Mouse (Mus musculus): Measurements from ENCODE around the gene Sval1.

Gene Sval1

GRCm38 (mm10) chr6:41951330-41951729 is at the start of gene Sval1:
Sval1 (plus strand) TSS chr6:41951630.
- DNase-seq: no peak

DNA sequence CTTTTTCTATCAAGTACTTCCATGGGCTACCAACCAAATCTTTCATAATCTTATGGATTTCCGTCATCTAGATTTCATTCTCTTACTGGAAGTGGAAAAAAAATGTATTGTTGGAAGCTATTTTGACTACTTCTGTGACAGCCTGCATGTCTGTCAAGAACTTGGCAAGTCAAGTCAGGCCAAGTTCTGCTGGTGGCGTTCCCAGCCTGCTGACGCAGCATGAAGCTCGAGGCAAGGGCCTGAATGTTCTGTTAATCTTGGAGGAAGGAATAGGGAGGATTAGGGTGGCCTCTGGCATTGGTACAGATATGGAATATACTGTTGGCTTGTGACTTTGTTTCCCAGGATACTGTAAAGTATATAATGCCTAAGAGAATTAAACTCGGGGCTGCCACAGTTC is 39.8 kb upstream of the Sval1 start:
- DNase-seq: no peak

- no peak for DNase-seq
These were observed 36.5 kb upstream of the Sval1 start for GRCm38 (mm10) chr6:41914883-41915282.

GRCm38 (mm10) chr6:41967840-41968239 is 16.4 kb downstream of the Sval1 start, which contains the start of gene Sval3:
Sval3 (plus strand) TSS chr6:41968140.
- no peak for DNase-seq
